Mouse (Mus musculus): ENCODE measurements around the gene Itgal.

- TF ChIP-seq ZKSCAN1 (IDR thresholded peaks at IDR 0.05; ENCODE audit: low read depth, low read length) (no peak), RAD21 (IDR thresholded peaks at IDR 0.05; ENCODE audit: low read depth, low read length) (no peak), EP300 (IDR thresholded peaks at IDR 0.05; ENCODE audit: low read depth in 1 of 2, low read length in 2 of 2) (no peak), POLR2A (IDR thresholded peaks at IDR 0.05; ENCODE audit: control insufficient read depth in 1 of 2, insufficient read depth in 1 of 2, low read depth in 1 of 2, low read length in 2 of 2, poor library complexity in 1 of 2) (peak in 1 of 2 experiments; percentile 12; a peak in 1 of 4 replicates)
These were observed 25.0 kb upstream of the Itgal start for GRCm38 (mm10) chr7:127271093-127271492.

All from MEL (cell line).